Mouse (Mus musculus) lung, postnatal 14 days (tissue): ENCODE measurements around the gene Tmem214.

Source experiments
- DNase-seq: peaks from one replicate; pipeline ENCODE4 v3.0.0; 2021

Tmem214 gene

GRCm38 (mm10) chr5:30867712-30868111, at the start of gene Tmem214:
Gene Tmem214 (plus strand): TSS chr5:30868012.
- DNase-seq = no peak

- no peak for DNase-seq
Observed at GRCm38 (mm10) chr5:30818758-30819309, 49.0 kb upstream of the Tmem214 start.

- DNase-seq = no peak
Observed at GRCm38 (mm10) chr5:30822689-30823088, 45.1 kb upstream of the Tmem214 start.

GRCm38 (mm10) chr5:30823091-30823490, 44.7 kb upstream of the Tmem214 start:
- DNase-seq = no peak

- DNase-seq = no peak
Observed at GRCm38 (mm10) chr5:30824124-30824988, 43.5 kb upstream of the Tmem214 start.

GRCm38 (mm10) chr5:30825166-30825565, 42.6 kb upstream of the Tmem214 start:
- no peak for DNase-seq

- DNase-seq = no peak
Observed at GRCm38 (mm10) chr5:30825821-30826220, 42.0 kb upstream of the Tmem214 start.

GRCm38 (mm10) chr5:30833416-30833815, 34.4 kb upstream of the Tmem214 start:
- no peak for DNase-seq

- DNase-seq = no peak
Observed at GRCm38 (mm10) chr5:30839731-30840130, 28.1 kb upstream of the Tmem214 start.

GRCm38 (mm10) chr5:30841896-30842295, 25.9 kb upstream of the Tmem214 start:
- no peak for DNase-seq

- peak; percentile 51 for DNase-seq
Observed at GRCm38 (mm10) chr5:30849891-30850555, 17.8 kb upstream of the Tmem214 start.

- no peak for DNase-seq
Observed at GRCm38 (mm10) chr5:30850556-30850925, 17.3 kb upstream of the Tmem214 start.

- DNase-seq = no peak
Observed at GRCm38 (mm10) chr5:30853522-30853921, 14.3 kb upstream of the Tmem214 start.

GRCm38 (mm10) chr5:30855674-30856073, 12.1 kb upstream of the Tmem214 start:
- DNase-seq = peak; percentile 19

- no peak for DNase-seq
Observed at GRCm38 (mm10) chr5:30856124-30856523, 11.7 kb upstream of the Tmem214 start.

GRCm38 (mm10) chr5:30863852-30864251, 4.0 kb upstream of the Tmem214 start:
- no peak for DNase-seq

- no peak for DNase-seq
Observed at GRCm38 (mm10) chr5:30864322-30864721, 3.5 kb upstream of the Tmem214 start.

- no peak for DNase-seq
Observed at GRCm38 (mm10) chr5:30866871-30867270, 941 bp upstream of the Tmem214 start.

- DNase-seq = peak; percentile 28
Observed at GRCm38 (mm10) chr5:30868981-30869380, 1.2 kb downstream of the Tmem214 start.

- DNase-seq = peak; percentile 93
Observed at GRCm38 (mm10) chr5:30869405-30870130, 1.8 kb downstream of the Tmem214 start.

- no peak for DNase-seq
Observed at GRCm38 (mm10) chr5:30870131-30870406, 2.3 kb downstream of the Tmem214 start.

- DNase-seq = no peak
Observed at GRCm38 (mm10) chr5:30872574-30872973, 4.8 kb downstream of the Tmem214 start.

GRCm38 (mm10) chr5:30874365-30874764, 6.6 kb downstream of the Tmem214 start:
- no peak for DNase-seq

- DNase-seq = no peak
Observed at GRCm38 (mm10) chr5:30878616-30879015, 10.8 kb downstream of the Tmem214 start.
